Mouse (Mus musculus) myocyte (in vitro differentiated cells): ENCODE results near the gene Pacsin2.

Experiments used
- MAX ChIP-seq: IDR thresholded peaks from one replicate; pipeline ENCODE4 v1.6.1; 2011; ENCODE audit warnings: low read depth, mild to moderate bottlenecking, control low read depth
- MYOG ChIP-seq, 3 experiments: IDR thresholded peaks; one replicate each; pipeline ENCODE4 v1.6.1; 2011; ENCODE audit warnings: control low read depth in 2 of 3, low read depth in 2 of 3, mild to moderate bottlenecking in 2 of 3; ENCODE audit not compliant: insufficient read length in 2 of 3, control insufficient read depth in 1 of 3, insufficient read depth in 1 of 3
- POLR2A ChIP-seq: IDR thresholded peaks from one replicate; pipeline ENCODE4 v1.6.1; 2011; ENCODE audit warnings: low read depth, mild to moderate bottlenecking, control low read depth, moderate library complexity; ENCODE audit not compliant: insufficient read length

DNA sequence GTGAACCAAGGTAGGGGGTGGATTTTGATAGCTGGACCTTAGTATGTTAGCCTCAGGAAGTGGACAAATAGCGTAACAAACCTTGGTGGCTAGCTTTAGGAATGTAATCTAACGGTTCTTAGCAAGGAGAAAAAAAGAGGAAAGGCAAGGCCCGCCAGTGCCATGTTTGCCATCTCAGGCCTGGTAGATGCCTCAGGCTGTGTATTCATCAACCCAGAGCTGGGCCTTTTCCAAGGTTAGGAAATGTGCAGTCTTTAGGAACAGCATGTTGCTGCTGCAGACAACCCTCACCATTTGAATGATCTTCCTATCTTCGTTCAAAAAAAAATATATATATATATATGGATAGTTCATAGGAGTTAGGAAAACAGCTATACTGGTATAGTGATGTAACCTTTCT lies 112.9 kb downstream of the Pacsin2 start:
- no peak for TF ChIP-seq MYOG (IDR thresholded peaks at IDR 0.05; ENCODE audit: control insufficient read depth in 1 of 3, insufficient read depth in 1 of 3, insufficient read length in 2 of 3, low read depth in 2 of 3)
- TF ChIP-seq MAX = no peak
- no peak for TF ChIP-seq POLR2A
